Mouse (Mus musculus) layer of hippocampus, adult 9-11 months (tissue): ENCODE measurements around the gene 2210017I01Rik.

Source experiments
- DNase-seq: peaks from one replicate; pipeline ENCODE4 v3.0.0; 2022

Gene 2210017I01Rik

DNA sequence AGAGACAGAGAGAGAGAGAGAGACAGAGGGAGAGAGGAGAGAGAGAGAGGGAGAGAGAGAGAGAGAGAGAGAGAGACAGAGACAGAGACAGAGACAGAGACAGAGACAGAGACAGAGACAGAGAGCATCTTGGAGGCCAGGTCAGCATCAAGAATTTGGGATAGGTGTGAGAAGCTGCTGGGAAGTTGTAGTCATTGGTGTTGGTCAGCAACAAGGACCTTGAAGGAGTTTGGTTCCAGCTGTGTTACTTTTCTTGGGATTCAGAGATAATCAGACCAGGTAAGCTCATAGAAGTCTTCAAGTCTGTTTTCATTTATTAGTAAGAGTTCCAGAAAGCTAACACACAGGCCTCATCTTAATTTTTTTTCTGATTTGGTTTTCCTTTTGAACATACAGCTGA, at the start of gene 2210017I01Rik:
Gene 2210017I01Rik, minus strand, starts transcription at position 101 of the 400 bp plus-strand sequence.
- no peak for DNase-seq

DNA sequence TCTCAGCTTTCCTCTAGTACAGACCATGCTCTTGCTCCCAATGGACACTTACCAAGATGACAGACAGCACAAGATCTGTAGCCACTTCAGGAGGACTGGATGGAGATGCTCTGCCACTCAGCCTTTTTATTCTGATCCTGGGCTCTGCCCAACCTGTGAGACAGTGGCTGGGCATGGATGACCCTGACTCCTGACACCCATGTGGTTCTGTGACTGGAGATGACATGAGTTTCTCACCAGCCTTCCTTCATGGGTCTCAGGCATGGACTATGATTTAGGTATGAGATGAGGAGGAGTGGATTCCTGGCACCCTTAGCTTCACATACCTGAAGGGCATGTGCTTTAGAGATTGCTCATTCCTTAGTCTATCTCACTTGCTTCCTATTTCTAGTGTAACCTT, 49.5 kb upstream of the 2210017I01Rik start, which contains the start of gene Lce1b:
Gene Lce1b, minus strand, starts transcription at position 101 of the 400 bp plus-strand sequence.
- no peak for DNase-seq

DNA sequence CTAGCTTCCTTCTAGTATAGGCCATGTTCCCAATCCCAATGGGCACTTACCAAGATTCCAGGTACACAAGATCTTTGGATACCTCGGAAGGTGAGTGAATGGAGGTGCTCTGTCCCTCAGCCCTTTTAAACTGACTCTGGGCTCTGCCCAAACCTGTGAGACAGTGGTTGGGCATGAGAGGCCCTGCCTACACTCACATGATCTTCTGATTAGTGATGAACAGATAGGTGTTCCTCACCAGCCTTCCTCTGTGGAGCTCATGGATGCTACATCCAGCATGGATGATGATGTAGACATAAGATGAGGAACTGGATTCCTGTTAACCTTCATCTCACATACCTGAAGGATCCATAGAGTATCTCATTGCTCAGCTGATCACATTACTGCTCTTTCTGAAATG, 40.9 kb upstream of the 2210017I01Rik start, which contains the start of gene Lce1a1:
Gene Lce1a1, minus strand, starts transcription at position 101 of the 400 bp plus-strand sequence.
- no peak for DNase-seq

DNA sequence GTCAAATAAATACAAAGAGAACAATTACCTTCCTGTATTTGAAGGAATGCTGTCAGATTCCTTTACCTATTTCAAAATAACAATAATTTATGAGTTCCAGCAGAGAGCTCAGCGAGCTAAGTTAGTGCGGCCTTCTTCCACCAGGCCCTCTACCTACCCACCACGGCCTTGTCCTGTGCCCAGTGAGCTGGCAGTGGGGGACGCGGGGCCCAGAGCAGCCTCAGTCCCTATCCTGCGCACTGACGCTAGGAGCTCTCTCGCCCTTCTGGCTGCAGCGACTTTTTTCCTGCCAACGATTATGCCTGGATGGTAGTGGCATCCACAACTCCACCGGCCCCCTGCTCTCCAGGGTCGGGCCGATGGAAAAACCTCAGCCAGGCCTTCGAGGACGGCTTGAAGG, 32.6 kb upstream of the 2210017I01Rik start:
- no peak for DNase-seq

DNA sequence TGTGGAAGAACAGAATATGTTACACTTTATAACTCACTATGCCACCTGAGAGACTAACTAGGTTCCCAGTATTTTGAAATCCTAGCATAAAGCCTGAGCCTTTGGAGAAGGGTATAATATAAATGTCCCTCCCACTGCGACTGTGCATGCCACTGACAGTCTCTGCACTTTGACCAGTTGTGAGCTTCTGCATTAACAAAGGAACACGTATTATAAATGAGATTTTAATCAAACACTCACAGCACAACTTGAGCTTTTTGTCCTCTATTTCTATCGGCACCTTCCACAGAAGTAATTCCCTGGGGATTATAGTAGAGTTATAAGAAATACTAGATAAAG, 31.3 kb upstream of the 2210017I01Rik start:
- no peak for DNase-seq

DNA sequence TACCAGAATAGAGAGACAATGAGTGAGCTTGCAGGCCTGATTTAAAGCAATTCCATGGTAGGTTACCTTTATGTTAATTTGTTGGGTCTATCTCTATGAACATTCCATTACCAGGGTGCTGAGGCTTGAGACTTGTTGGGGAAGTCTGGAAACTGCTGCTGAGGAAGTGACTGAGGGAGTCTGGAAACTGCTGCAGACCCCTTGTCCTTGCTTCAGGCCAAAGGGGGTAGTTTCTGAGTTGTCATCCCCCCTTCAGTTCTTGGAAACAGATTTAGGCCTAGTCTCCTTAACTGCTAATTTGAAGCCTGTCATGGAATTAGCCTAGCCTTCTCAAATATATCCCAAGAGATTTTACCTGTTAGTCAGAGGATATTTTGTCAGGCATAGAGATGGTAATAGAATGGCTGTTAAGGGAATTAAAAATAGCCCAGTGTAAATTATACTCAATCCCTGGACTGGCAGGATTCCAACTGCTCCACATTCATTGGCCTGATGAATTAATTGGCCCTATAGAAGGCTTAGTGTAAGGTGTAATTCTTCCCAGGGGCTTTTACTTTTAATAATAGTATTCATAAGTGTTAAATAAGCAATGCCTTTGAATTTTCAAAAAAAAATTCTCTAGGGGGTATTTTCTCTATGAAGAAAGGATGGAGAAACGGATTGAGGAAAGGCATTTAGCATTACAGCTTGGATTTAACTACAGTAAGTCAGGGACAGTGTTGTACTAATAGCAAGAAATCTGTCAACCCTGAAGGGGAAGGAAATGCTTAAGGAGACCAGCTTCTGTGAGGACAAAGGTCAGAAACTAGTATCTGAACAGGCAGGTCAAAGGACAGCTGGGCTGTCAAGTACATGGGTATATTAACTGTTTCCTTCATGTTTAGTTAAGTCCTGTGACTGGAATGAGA, 30.7 kb upstream of the 2210017I01Rik start:
- no peak for DNase-seq

DNA sequence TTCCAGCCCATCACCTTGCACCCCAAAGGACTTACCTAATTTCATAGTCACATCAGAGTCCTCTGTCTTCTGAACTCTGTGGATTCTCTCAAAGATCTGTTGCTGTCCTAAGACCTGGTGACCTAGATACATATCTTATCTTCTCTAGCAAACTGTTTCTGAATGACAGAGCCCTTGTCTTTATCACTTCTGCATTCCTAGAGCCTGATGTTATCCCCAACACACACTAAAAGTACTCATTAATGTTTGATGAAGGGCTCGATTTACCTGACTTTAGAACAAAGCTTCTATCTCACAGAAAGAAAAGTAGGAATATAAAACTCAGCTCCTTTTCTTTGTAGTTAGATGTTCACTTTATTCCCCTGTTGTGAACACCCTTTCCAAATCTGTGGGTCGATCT, 14.3 kb upstream of the 2210017I01Rik start, which contains the start of gene Lce6a:
Gene Lce6a, minus strand, starts transcription at position 101 of the 400 bp plus-strand sequence.
- no peak for DNase-seq

DNA sequence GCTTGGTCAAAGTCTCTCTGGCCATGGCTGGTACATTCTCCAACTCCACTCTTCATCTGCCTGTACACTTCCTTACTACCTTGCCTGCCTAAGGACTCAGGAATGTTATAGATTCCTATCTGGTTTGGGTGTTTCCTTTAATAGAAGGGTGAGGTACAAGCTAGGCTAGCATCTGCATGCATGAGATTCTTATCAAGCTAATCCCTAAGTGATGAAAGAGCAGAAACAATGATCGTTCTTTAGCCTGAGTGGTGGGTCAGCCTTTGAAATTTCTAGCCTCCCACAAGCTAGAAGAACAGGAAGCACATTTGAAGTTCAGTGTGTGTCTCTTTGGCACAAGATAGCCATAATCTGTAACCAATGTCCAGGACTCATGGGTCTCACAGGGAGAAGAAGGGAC, 2.5 kb upstream of the 2210017I01Rik start:
- DNase-seq, result no peak

DNA sequence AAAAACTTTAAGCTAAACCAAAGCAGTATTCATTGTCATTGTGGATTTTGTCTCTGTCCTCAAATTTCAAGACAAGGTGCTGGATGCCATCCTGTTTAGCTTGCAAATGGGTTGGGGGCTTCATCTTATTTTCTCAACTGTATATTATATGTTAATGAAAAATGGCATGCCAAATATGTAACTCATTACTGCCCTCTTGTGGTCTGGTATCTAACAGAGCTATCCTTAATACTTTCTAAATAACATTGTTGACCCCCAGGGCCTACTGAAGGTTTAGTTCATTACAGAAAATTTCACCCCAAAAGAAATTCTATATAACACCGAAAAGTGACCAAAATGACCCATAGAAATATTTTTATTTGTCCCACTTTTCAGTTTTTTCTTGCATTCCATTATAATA, 5.1 kb downstream of the 2210017I01Rik start:
- DNase-seq, result no peak

DNA sequence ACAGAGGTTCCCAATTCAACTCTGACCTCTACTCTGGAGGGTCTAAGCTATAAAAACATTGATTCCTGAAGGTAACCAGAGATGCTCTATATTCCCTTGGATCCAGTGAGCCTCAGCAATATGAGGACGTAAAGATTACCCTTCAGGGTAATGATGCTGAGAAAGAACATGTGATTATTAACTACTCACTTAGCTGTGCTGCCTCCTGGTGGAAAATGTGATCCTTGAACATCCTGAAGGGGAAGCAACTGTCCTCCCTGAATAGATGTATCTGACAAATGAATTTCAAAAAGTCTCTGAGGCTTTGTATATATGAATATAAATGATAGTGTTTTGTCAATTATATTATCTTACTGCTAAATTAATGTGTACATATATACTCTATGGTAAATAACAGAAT, 6.8 kb downstream of the 2210017I01Rik start:
- no peak for DNase-seq

DNA sequence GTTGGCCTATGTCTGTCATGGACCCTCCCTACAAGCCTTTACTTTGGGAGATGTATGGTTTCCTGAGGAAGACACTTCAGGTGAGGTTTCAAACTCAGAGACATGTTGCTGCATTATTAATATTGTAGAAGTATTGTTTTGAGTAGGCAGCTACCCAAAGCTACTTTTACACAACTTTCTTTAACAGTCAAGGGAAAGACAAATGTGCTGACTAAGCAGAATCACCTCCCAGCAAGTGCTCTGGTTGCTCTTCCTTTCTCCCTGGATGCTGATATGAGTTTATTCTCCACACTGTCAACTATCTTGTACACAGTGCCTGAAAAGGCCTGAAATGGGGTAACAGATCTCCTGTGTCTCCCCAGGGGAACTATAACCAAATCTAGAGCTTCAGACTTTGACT, 7.3 kb downstream of the 2210017I01Rik start:
- DNase-seq, result no peak

DNA sequence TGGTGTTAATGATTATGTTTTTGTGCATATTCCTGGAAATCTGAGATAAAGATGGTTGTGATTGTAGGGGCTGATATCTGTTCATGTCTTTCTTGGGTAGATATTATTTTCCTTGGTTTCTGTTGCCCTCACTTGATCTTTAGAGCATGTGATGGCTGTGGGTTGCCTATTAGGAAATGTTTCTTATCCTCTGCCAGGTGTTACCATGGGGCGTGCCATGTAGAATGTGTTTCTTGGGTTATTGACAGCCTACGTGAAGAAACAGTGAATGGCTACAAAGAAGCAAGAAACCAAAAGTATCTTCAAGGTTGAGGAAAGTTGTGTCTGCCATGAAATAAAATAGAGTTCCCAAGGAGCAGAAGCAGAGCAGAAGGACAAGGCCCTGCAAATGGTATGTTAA, 8.9 kb downstream of the 2210017I01Rik start:
- no peak for DNase-seq

DNA sequence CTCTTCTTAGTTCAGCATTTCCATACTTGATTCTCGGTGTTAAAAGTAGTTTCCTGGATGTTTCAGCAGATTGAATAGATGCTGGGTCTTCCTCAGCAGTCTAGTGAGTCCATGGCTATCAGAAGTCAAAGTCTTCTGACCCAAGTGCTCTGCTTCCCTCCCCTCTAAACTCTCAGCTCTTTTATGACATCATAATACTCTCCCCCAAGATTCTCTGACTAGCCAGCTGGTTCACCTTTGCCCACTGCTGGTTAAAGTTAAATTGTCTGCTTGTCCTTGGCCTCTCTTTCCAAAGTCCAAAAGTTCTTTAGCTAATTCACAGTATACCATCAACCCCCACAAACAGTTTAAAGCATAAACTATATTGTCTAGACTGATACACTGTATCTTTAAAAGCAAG, 18.4 kb downstream of the 2210017I01Rik start, which contains the start of gene Smcp:
Gene Smcp, minus strand, starts transcription at position 140 of the 400 bp plus-strand sequence.
- DNase-seq, result no peak

DNA sequence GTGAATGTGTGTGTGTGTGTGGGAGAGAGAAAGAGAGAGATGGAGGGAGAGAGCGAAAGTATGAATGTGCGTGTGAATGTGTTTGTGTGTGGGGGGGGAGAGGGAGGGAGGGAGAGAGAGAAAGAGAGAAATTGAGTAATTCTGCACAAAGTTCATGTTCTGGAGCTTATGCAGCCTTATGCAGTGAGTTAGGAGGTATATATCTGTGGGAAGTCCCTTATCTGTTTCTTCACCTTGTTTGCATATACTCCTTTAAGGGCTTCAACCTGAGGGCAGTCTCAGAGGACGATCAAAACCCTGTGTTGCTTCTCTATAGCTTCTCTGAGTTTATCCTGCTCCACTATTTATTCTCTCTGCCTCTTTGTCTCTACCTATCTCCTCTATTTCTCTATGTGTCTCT, 20.1 kb downstream of the 2210017I01Rik start:
- DNase-seq, result no peak

DNA sequence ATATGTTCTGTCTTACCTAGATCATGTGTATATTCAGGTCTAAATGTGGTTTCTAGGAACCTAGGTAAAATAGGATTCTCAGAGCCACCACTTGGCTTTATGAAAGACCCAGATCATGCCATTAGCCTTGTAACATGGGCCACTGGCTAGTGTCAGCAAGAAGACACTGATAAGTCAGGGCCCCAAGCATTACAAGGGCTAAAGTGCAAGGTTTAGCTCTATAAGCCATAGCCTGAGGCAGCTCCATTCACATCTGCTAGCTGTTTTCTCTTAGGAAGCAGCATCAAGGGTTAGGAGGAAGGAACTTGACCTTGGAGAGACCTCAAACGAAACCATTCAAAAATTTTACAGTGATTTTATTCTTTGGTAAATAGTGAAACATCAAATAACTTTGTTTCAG, 22.2 kb downstream of the 2210017I01Rik start:
- DNase-seq, result no peak

DNA sequence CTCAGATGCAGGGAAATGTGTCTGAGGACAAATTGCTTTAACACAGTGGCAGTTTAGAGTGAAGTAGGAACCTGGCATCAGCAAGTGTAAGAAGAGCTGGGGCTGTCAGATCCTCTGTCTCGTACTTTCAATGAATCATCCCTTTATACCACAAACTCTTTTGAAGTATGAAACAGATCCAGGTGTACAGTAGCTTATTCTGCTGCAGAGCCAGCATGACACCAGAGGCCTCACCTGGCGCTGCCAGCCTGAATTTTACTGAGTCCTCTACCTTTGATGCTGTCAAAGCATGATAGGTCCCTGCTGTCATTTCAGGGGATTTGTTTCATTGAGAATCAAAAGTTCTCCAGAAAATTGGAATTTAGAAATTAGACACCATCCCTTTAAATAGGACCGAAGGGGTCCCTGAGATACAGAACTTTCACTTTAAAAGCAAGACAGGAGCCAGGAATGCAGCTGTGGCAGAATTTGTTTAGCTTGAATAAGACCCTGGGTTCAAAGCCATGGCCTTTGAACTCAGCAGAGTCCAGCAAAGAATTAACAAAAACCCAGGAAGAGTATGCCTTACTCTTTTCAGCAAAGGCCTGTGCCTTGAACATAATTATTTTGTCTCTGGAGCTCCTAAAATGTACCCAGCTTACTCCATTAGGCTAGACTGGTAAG, 24.0 kb downstream of the 2210017I01Rik start:
- no peak for DNase-seq

DNA sequence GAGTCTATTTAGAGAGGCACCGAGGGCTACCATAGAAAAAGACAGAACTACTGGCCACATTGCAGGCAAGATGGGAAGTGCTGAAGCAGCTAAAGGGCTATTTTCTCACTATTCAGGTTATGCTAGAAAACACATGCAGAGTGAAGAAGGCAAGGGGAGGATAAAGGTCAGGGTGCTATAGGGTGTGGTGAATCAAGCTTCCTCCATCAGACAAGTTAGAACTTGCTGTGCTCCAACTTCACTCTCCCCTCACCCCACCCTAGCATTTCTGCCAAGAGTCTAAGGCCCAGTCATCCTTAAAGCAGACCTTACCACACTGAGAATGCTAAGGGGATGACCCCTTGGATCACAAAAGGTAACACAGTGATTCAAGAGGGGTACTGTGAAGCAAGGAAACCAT, 27.8 kb downstream of the 2210017I01Rik start:
- no peak for DNase-seq

DNA sequence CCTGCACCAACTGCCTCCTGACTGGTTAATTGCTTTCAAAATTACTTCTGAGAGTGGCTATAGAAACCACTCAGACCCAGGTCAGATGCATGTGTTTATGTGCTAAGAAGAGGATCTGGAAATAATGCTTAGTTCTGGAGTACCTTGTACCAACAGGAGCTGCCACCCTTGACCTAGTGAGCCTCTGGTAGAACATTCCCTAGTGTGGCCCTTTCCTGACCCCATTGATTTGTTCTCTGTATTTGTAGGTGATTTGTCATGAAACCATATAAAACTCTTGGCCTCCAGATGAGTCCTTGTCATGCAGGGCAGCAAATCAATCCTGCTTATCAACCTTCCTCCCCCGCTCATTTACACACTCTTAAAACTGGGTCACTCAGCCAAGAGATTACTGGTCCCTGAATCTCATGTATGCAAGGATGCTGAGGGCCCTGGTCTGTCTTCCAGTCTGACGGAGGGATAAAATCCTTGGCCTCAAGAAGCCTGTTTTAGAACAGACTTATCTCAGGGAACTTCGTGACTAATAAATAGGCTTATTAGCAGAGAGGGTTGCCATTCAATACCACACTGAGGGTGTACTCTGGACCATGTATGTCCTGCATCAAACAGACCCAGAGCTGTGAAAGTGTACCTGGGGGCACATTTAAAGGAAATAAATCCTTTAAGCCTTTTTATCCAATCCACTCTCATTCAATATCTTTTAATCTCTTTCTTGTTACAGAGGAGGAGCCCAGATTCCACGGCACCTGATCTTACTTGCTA, 28.5 kb downstream of the 2210017I01Rik start:
- DNase-seq, result no peak

DNA sequence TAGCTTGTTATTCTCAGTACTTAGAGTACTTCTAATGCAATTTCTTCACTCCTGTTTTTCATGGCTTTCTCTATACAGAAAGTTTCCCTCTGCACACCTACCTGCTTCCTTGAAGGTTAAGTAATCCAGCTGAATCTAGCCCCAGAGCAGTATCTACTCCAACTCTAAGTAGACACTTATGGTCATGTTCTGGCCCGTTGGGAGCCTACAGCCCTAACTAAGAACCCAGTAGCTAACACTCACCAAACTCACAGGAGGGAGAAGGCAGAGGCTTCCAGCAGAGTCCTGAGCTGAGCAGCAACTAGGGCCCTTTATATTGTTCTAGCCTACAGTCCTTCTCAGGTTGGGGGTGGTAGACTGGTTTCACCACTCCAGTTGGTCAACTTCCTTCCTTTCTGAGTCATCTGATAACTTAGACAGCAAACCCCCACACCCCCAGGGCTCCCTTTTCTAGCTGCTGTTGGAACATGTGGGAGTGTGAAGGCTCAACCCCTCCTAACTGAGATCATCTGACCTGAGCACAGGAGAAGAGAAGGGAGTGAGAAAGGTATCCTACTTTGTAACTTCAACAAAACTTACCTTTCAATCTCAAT, 33.7 kb downstream of the 2210017I01Rik start, which contains the start of gene Ivl:
Gene Ivl, minus strand, starts transcription at position 287 of the 593 bp plus-strand sequence.
- DNase-seq, result no peak

DNA sequence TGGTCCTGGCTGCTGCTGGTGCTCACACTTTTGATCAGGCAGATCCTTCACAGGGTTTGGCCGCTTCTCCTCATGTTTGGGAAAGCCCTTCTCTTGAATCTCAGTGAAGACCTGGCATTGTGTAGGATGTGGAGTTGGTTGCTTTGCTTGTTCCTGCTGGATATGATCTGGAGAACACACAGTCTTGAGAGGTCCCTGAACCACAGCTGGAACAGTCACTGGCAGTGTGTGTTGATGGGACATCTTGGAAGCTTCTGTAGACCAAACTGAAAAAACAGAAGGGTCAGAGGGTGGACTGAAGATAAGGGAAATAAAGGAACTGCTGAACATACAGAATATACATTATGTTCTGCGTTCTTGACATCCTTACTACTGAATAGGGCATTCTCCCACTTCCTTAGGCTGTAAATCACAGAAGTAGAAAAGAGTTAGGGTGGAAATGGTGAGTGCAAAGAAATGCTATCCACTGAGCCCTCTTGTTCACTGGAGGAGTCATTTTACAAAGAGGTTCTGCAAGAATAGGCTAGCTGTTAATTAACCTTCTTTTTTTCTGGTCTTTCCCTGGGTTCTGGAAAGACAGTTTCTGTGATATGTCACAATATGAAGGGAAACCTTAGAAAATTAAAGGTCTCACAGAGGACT, 34.7 kb downstream of the 2210017I01Rik start:
- DNase-seq, result no peak

DNA sequence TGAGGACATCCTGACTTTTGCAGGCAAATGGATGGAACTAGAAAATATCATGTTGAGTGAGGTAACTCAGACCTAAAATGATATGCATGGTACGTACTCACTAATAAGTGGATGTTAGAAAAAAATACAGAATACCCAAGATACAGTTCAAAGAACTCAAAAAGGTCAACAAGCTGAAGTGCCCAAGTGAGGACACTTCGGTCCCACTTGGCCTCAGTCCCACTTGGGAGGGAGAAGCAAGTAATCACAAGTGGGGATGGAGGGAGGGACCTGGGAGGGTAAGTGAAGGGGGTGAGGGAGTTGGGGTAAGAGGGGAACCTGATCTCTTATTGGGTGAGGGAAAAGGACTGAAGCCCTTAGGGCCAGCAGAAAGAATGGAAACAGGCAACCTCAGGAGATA, 38.5 kb downstream of the 2210017I01Rik start:
- DNase-seq, result no peak

DNA sequence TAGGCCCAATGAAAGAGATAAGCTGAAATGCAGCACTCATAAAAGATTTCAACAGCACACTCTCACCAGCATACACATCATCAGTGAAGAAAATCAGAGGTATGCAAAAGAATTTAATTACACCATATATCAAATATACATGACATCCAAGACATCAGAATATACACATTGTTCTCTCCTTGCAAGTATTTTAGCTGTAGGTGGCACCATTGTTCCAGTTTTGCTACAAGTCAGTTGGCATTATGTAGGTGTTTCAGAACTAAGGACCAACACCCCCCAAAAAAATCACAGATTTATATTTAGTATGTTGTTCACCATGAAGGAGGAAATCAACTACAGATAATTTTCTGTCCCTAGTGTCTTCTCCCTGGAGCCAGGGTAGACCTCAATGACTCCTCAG, 41.9 kb downstream of the 2210017I01Rik start:
- DNase-seq, result no peak
